Mouse (Mus musculus): ENCODE measurements around the gene Kcns3. TPM values are rescaled to one million over a fixed set of nuclear protein-coding genes. Genes with fewer than 3 reads are reported as not detected.

Gene Kcns3
- total and polyA plus RNA-seq, 3 experiments = not detected

GRCm38 (mm10) chr12:11195031-11195430 lies 44.2 kb upstream of the Kcns3 start:
- H3K4me1 ChIP-seq (ENCODE audit: control insufficient read depth in 1 of 2, insufficient read depth in 2 of 2) = peaks cover 0 to 8% of the 10 kb centered on the region in 2 experiments; a peak in 2 of 4 replicates
- no peak for TF ChIP-seq TBP (conservative IDR thresholded peaks at IDR 0.05; ENCODE audit: low read depth, low read length)
- no peak for TF ChIP-seq POLR2AphosphoS2 (IDR thresholded peaks at IDR 0.05; ENCODE audit: low read depth, low read length)
- TF ChIP-seq NELFE (IDR thresholded peaks at IDR 0.05; ENCODE audit: low read depth, low read length) = no peak
- no peak for TF ChIP-seq CTCF (conservative IDR thresholded peaks at IDR 0.05 in 1 of 2, IDR thresholded peaks at IDR 0.05 in 1 of 2; ENCODE audit: low read depth in 2 of 2, low read length in 2 of 2)
- no peak for TF ChIP-seq SIN3A (IDR thresholded peaks at IDR 0.05; ENCODE audit: low read length)
- TF ChIP-seq ZKSCAN1 (IDR thresholded peaks at IDR 0.05; ENCODE audit: borderline replicate concordance, low read depth, low read length) = no peak
- no peak for TF ChIP-seq POLR2A (IDR thresholded peaks at IDR 0.05; ENCODE audit: low read depth, low read length)
- no peak for TF ChIP-seq MYC (IDR thresholded peaks at IDR 0.05; ENCODE audit: low read depth, low read length)
- no peak overlapping the region for H3K4me3 ChIP-seq (replicated peaks in 1 of 3; ENCODE audit: low read depth in 2 of 3, low read length in 2 of 3, poor library complexity in 1 of 3)
- DNase-seq (ENCODE audit: extremely low read depth) = no peak
- H3K79me2 ChIP-seq (replicated peaks; ENCODE audit: control insufficient read depth, extremely low read depth, insufficient read depth, poor library complexity, severe bottlenecking) = no peaks in the 10 kb centered on the region
- in situ Hi-C loops (cut with MboI; ENCODE audit: low pct_ligation_motif_present, low pct_unique_long_range_greater_than_20kb, low sequenced_read_pairs) (loop anchor here (25.0 kb wide), 1 partner anchor 942 kb away; no protein-coding TSS in a partner anchor), dilution Hi-C loops (cut with MboI; ENCODE audit: extremely low pct_ligation_motif_present, extremely low pct_unique_long_range_greater_than_20kb, low sequenced_read_pairs) (no loop called here)
- H3K4me2 ChIP-seq (ENCODE audit: insufficient read depth, low read depth, poor library complexity, severe bottlenecking) = peak overlapping the region; percentile 22; the same call in 1 of the 2 replicates
- no peaks in the 10 kb centered on the region for H3K36me3 ChIP-seq (replicated peaks in 1 of 2; ENCODE audit: control insufficient read depth in 1 of 2, insufficient read depth in 1 of 2, low read length in 1 of 2)
- no peak overlapping the region for H3K9ac ChIP-seq (ENCODE audit: insufficient read depth, low read depth)
- no peaks in the 10 kb centered on the region for H3K27me3 ChIP-seq (replicated peaks)
- H3K27ac ChIP-seq (ENCODE audit: insufficient read depth, low read depth) = no peak overlapping the region
- no peaks in the 10 kb centered on the region for H3K9me3 ChIP-seq (replicated peaks; ENCODE audit: low read length)

- H3K4me2 ChIP-seq (ENCODE audit: insufficient read depth, low read depth, poor library complexity, severe bottlenecking) = peak overlapping the region; percentile 88
- dilution Hi-C loops (cut with MboI; ENCODE audit: extremely low pct_ligation_motif_present, extremely low pct_unique_long_range_greater_than_20kb, low sequenced_read_pairs) = no loop called here
- peak overlapping the region; percentile 13 to 34 (median 21) for H3K4me3 ChIP-seq (replicated peaks in 1 of 3; ENCODE audit: low read depth in 2 of 3, low read length in 2 of 3, poor library complexity in 1 of 3)
- TF ChIP-seq MYC (IDR thresholded peaks at IDR 0.05; ENCODE audit: low read depth, low read length) = peak; percentile 44; the same call in 1 of the 2 replicates
- TF ChIP-seq TCF12 (IDR thresholded peaks at IDR 0.05; ENCODE audit: low read depth, low read length) = peak; percentile 22; the same call in 1 of the 2 replicates
- 0 out of 2 replicates have a peak, but pooled peaks have one; percentile 25 for TF ChIP-seq HCFC1 (IDR thresholded peaks at IDR 0.05; ENCODE audit: low read depth, low read length)
- TF ChIP-seq RCOR1 (conservative IDR thresholded peaks at IDR 0.05; ENCODE audit: low read depth, low read length) = no peak
- TF ChIP-seq SMC3 (IDR thresholded peaks at IDR 0.05; ENCODE audit: low read depth, low read length) = peak; percentile 89
- no peak for TF ChIP-seq JUN (IDR thresholded peaks at IDR 0.05; ENCODE audit: insufficient read depth, low read depth, low read length)
- TF ChIP-seq RAD21 (IDR thresholded peaks at IDR 0.05; ENCODE audit: low read depth, low read length) = peak; percentile 97
- no peak for TF ChIP-seq POLR2AphosphoS2 (IDR thresholded peaks at IDR 0.05; ENCODE audit: low read depth, low read length)
- no peak for TF ChIP-seq CHD2 (IDR thresholded peaks at IDR 0.05; ENCODE audit: low read length)
- TF ChIP-seq IRF4 (IDR thresholded peaks at IDR 0.05; ENCODE audit: low read depth, low read length) = 0 out of 2 replicates have a peak, but pooled peaks have one; percentile 27
- TF ChIP-seq MEF2A (IDR thresholded peaks at IDR 0.05; ENCODE audit: borderline replicate concordance, low read depth, low read length) = no peak; the same call in 1 of the 2 replicates
- TF ChIP-seq USF1 (IDR thresholded peaks at IDR 0.05; ENCODE audit: low read depth, low read length) = no peak
- no peak for TF ChIP-seq PAX5 (IDR thresholded peaks at IDR 0.05; ENCODE audit: low read length)
- TF ChIP-seq NELFE (IDR thresholded peaks at IDR 0.05; ENCODE audit: low read depth, low read length) = peak; percentile 48; the same call in 1 of the 2 replicates
- no peak for TF ChIP-seq JUND (conservative IDR thresholded peaks at IDR 0.05; ENCODE audit: low read depth, low read length)
- no peak for TF ChIP-seq UBTF (IDR thresholded peaks at IDR 0.05; ENCODE audit: low read depth, low read length)
- TF ChIP-seq ZKSCAN1 (IDR thresholded peaks at IDR 0.05; ENCODE audit: borderline replicate concordance, low read depth, low read length) = no peak
- peak; percentile 66 to 93 for TF ChIP-seq CTCF (conservative IDR thresholded peaks at IDR 0.05 in 1 of 2, IDR thresholded peaks at IDR 0.05 in 1 of 2; ENCODE audit: low read depth in 2 of 2, low read length in 2 of 2)
- no peak for TF ChIP-seq GABPA (IDR thresholded peaks at IDR 0.05; ENCODE audit: insufficient replicate concordance, low read depth, low read length)
- no peak for TF ChIP-seq KAT2A (IDR thresholded peaks at IDR 0.05; ENCODE audit: insufficient replicate concordance, low read length)
- TF ChIP-seq MAFK (IDR thresholded peaks at IDR 0.05; ENCODE audit: insufficient replicate concordance, low read length) = no peak
- TF ChIP-seq USF2 (conservative IDR thresholded peaks at IDR 0.05; ENCODE audit: low read depth, low read length) = no peak
- TF ChIP-seq ELF1 (IDR thresholded peaks at IDR 0.05; ENCODE audit: low read depth, low read length) = peak; percentile 33; the same call in 1 of the 2 replicates
- no peak for TF ChIP-seq TBP (conservative IDR thresholded peaks at IDR 0.05; ENCODE audit: low read depth, low read length)
- no peak for TF ChIP-seq ZNF384 (IDR thresholded peaks at IDR 0.05; ENCODE audit: low read depth, low read length)
- no peak for TF ChIP-seq CHD1 (IDR thresholded peaks at IDR 0.05; ENCODE audit: low read depth, low read length)
- 0 out of 2 replicates have a peak, but pooled peaks have one; percentile 21 for TF ChIP-seq SIN3A (IDR thresholded peaks at IDR 0.05; ENCODE audit: low read length)
- TF ChIP-seq MXI1 (IDR thresholded peaks at IDR 0.05; ENCODE audit: low read depth, low read length) = no peak
Observed at GRCm38 (mm10) chr12:11178486-11179154, 27.8 kb upstream of the Kcns3 start.

More at GRCm38 (mm10) chr12:11178486-11179154, 27.8 kb upstream of the Kcns3 start:
- in situ Hi-C loops (cut with MboI; ENCODE audit: low pct_ligation_motif_present, low pct_unique_long_range_greater_than_20kb, low sequenced_read_pairs) = loop anchor here (10.0 to 25.0 kb wide), 3 partner anchors 314 to 959 kb away; no protein-coding TSS in a partner anchor
- no peaks in the 10 kb centered on the region for H3K36me3 ChIP-seq (replicated peaks in 1 of 2; ENCODE audit: control insufficient read depth in 1 of 2, insufficient read depth in 1 of 2, low read length in 1 of 2)
- peak; percentile 90 for DNase-seq (ENCODE audit: extremely low read depth)
- H3K27ac ChIP-seq (ENCODE audit: insufficient read depth, low read depth) = no peak overlapping the region
- no peaks in the 10 kb centered on the region for H3K79me2 ChIP-seq (replicated peaks; ENCODE audit: control insufficient read depth, extremely low read depth, insufficient read depth, poor library complexity, severe bottlenecking)
- H3K9ac ChIP-seq (ENCODE audit: insufficient read depth, low read depth) = no peak overlapping the region
- H3K27me3 ChIP-seq (replicated peaks) = no peaks in the 10 kb centered on the region
- no peaks in the 10 kb centered on the region for H3K9me3 ChIP-seq (replicated peaks; ENCODE audit: low read length)
- H3K4me1 ChIP-seq (ENCODE audit: control insufficient read depth in 1 of 2, insufficient read depth in 2 of 2) = peaks cover 3 to 17% of the 10 kb centered on the region in 2 experiments; a peak in 3 of 4 replicates
